Mouse (Mus musculus): ENCODE results near the gene Syt16. TPM values are rescaled to one million over a fixed set of nuclear protein-coding genes. Genes with fewer than 3 reads are reported as not detected.

The Syt16 gene
- total RNA-seq, 1 experiment = 0.22 TPM

DNA sequence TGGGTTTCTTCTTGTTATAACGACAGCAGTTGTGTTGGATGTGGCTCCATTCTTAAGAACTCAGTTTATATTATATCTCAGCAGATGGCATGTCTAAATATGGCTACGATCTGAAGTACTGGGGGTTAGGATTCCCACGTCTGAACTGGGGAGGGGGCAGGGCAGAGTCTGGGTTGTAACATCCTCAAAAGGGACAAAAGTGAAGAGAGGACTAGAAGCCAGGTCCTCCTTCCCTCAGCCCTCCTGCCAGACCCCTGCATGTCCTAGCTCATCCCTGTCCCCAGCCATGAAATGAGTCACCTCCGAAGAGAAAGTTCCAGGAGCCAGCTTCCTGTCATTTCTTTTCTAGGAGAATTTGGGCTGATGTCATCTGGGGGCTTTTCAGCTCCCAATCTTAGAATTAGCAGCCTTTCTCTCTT is 111.2 kb downstream of the Syt16 start:
- no peaks in the 10 kb centered on the region for H3K36me3 ChIP-seq (ENCODE audit: control insufficient read depth, insufficient read depth, low read length, poor library complexity, severe bottlenecking)
- no peaks in the 10 kb centered on the region for H3K4me1 ChIP-seq (ENCODE audit: control insufficient read depth in 2 of 2, insufficient read depth in 2 of 2, low read length in 2 of 2, poor library complexity in 1 of 2)
- DNase-seq (ENCODE audit: low read depth, low spot score) = no peak
- in situ Hi-C loops (cut with MboI; ENCODE audit: low sequenced_read_pairs in 2 of 2, unreplicated experiment in 2 of 2) = no loop called here
- H3K4me3 ChIP-seq (ENCODE audit: insufficient read depth in 1 of 2, low read depth in 1 of 2, low read length in 2 of 2, poor library complexity in 1 of 2, severe bottlenecking in 1 of 2) = no peak overlapping the region
- no peaks in the 10 kb centered on the region for H3K9me3 ChIP-seq (ENCODE audit: control insufficient read depth, insufficient read depth, low read depth, low read length)
- no peak for TF ChIP-seq HCFC1 (IDR thresholded peaks at IDR 0.05; ENCODE audit: borderline replicate concordance, insufficient read depth, low read length)
- no peak for TF ChIP-seq ZNF384 (IDR thresholded peaks at IDR 0.05; ENCODE audit: low read depth, low read length)
- TF ChIP-seq MAFK (IDR thresholded peaks at IDR 0.05; ENCODE audit: insufficient read depth, low read depth, low read length) = no peak
- H3K9ac ChIP-seq (ENCODE audit: insufficient read depth, low read depth, low read length, poor library complexity, severe bottlenecking) = no peak overlapping the region
- H3K27ac ChIP-seq (ENCODE audit: insufficient read depth, low read depth, low read length, poor library complexity, severe bottlenecking) = no peak overlapping the region

DNA sequence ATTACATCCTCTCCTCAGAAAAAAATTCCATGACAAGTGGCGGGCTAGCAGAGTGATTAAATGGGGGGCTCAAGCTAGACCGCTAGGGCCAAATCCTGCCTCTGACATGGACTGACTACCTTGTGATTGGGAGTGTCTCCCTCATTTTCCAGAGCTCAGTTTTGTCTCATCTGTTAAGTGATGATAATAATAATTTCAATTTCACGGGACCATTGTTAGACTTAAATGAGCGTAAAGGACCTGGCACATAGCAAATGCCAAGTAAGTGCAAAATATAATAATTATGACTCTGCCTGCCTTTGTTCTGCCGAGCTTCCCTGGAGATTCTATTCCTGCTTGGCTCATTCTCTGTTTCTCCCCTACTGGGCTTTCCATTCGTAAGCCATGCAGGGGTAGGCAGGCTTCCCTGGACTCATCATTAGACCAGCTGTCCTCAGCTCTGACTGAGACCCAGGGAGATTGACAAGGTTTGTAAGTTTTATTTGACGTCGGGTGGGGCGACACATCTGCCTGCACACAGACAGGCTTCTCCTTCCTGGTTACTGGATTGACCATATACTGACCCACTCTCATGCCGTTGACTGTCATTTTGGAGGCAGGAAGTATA is 112.1 kb downstream of the Syt16 start:
- Histone ChIP-seq H3K36me3 (ENCODE audit: control insufficient read depth, insufficient read depth, low read length, poor library complexity, severe bottlenecking) (no peaks in the 10 kb centered on the region), H3K9me3 (ENCODE audit: control insufficient read depth, insufficient read depth, low read depth, low read length) (no peaks in the 10 kb centered on the region), H3K9ac (ENCODE audit: insufficient read depth, low read depth, low read length, poor library complexity, severe bottlenecking) (no peak overlapping the region), H3K27ac (ENCODE audit: insufficient read depth, low read depth, low read length, poor library complexity, severe bottlenecking) (no peak overlapping the region), H3K4me1 (ENCODE audit: control insufficient read depth in 2 of 2, insufficient read depth in 2 of 2, low read length in 2 of 2, poor library complexity in 1 of 2) (no peaks in the 10 kb centered on the region), H3K4me3 (ENCODE audit: insufficient read depth in 1 of 2, low read depth in 1 of 2, low read length in 2 of 2, poor library complexity in 1 of 2, severe bottlenecking in 1 of 2) (no peak overlapping the region)
- DNase-seq (ENCODE audit: low read depth, low spot score) = no peak
- TF ChIP-seq ZC3H11A (IDR thresholded peaks at IDR 0.05; ENCODE audit: borderline replicate concordance, low read depth, low read length) = no peak
- no peak for TF ChIP-seq HCFC1 (IDR thresholded peaks at IDR 0.05; ENCODE audit: borderline replicate concordance, insufficient read depth, low read length)
- no peak for TF ChIP-seq ZNF384 (IDR thresholded peaks at IDR 0.05; ENCODE audit: low read depth, low read length)
- TF ChIP-seq CHD2 (IDR thresholded peaks at IDR 0.05; ENCODE audit: low read depth, low read length) = no peak
- TF ChIP-seq MAFK (IDR thresholded peaks at IDR 0.05; ENCODE audit: insufficient read depth, low read depth, low read length) = no peak
- in situ Hi-C loops (cut with MboI; ENCODE audit: low sequenced_read_pairs in 2 of 2, unreplicated experiment in 2 of 2) = no loop called here

DNA sequence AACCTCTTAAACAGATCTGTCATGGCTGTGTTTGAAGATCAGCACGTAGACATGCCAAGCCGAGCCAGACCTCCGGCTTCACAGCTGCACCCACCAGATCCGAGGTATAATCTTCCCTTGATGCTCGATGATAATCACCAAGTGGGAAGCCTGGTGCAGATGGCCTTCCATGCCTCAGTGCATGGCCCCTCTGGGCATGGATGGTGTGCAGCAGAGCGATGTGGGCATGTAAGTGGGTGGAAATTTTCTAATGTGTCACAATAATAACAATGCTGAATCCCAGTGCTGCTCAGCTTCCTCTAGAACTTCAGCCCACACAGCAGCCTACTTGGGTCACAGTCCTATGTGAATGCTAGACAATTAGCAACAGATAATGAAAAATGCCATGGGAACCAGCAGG is 119.4 kb downstream of the Syt16 start:
- no peaks in the 10 kb centered on the region for H3K36me3 ChIP-seq (ENCODE audit: control insufficient read depth, insufficient read depth, low read length, poor library complexity, severe bottlenecking)
- DNase-seq (ENCODE audit: low read depth, low spot score) = no peak
- no peak overlapping the region for H3K4me3 ChIP-seq (ENCODE audit: insufficient read depth in 1 of 2, low read depth in 1 of 2, low read length in 2 of 2, poor library complexity in 1 of 2, severe bottlenecking in 1 of 2)
- H3K27ac ChIP-seq (ENCODE audit: insufficient read depth, low read depth, low read length, poor library complexity, severe bottlenecking) = no peak overlapping the region; the same call in 1 of the 2 replicates
- in situ Hi-C loops (cut with MboI; ENCODE audit: low sequenced_read_pairs in 2 of 2, unreplicated experiment in 2 of 2) = no loop called here
- no peaks in the 10 kb centered on the region for H3K4me1 ChIP-seq (ENCODE audit: control insufficient read depth in 2 of 2, insufficient read depth in 2 of 2, low read length in 2 of 2, poor library complexity in 1 of 2)
- H3K9me3 ChIP-seq (ENCODE audit: control insufficient read depth, insufficient read depth, low read depth, low read length) = no peaks in the 10 kb centered on the region
- TF ChIP-seq ZNF384 (IDR thresholded peaks at IDR 0.05; ENCODE audit: low read depth, low read length) = no peak
- no peak overlapping the region for H3K9ac ChIP-seq (ENCODE audit: insufficient read depth, low read depth, low read length, poor library complexity, severe bottlenecking)

DNA sequence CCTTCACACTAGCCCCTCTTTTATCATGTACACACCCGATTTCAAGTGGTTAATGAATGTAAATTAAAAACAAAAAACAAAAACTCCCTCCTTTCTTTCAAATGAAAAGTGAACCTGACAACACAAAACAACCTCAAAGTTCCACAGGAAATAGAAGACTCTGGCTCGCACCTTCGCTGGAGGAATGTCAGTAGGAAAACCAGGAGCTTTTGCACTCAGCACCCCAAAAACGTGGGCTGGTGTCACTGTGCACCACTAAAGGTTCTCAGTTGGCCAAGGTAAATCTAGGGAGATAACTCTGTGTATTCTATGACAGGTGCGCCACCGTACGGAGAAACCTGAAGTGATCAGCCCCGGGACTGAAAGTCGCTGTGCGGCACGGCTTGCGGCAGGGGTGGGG is 128.3 kb downstream of the Syt16 start:
- Histone ChIP-seq H3K4me1 (ENCODE audit: control insufficient read depth in 2 of 2, insufficient read depth in 2 of 2, low read length in 2 of 2, poor library complexity in 1 of 2) (no peaks in the 10 kb centered on the region), H3K9ac (ENCODE audit: insufficient read depth, low read depth, low read length, poor library complexity, severe bottlenecking) (no peak overlapping the region), H3K9me3 (ENCODE audit: control insufficient read depth, insufficient read depth, low read depth, low read length) (no peaks in the 10 kb centered on the region), H3K4me3 (ENCODE audit: insufficient read depth in 1 of 2, low read depth in 1 of 2, low read length in 2 of 2, poor library complexity in 1 of 2, severe bottlenecking in 1 of 2) (no peak overlapping the region; a peak in 1 of 4 replicates), H3K27ac (ENCODE audit: insufficient read depth, low read depth, low read length, poor library complexity, severe bottlenecking) (no peak overlapping the region), H3K36me3 (ENCODE audit: control insufficient read depth, insufficient read depth, low read length, poor library complexity, severe bottlenecking) (no peaks in the 10 kb centered on the region)
- in situ Hi-C loops (cut with MboI; ENCODE audit: low sequenced_read_pairs in 2 of 2, unreplicated experiment in 2 of 2) = no loop called here
- TF ChIP-seq ZC3H11A (IDR thresholded peaks at IDR 0.05; ENCODE audit: borderline replicate concordance, low read depth, low read length) (no peak), ZNF384 (IDR thresholded peaks at IDR 0.05; ENCODE audit: low read depth, low read length) (no peak), CHD2 (IDR thresholded peaks at IDR 0.05; ENCODE audit: low read depth, low read length) (no peak), MAFK (IDR thresholded peaks at IDR 0.05; ENCODE audit: insufficient read depth, low read depth, low read length) (no peak), HCFC1 (IDR thresholded peaks at IDR 0.05; ENCODE audit: borderline replicate concordance, insufficient read depth, low read length) (no peak)
- DNase-seq (ENCODE audit: low read depth, low spot score) = no peak

DNA sequence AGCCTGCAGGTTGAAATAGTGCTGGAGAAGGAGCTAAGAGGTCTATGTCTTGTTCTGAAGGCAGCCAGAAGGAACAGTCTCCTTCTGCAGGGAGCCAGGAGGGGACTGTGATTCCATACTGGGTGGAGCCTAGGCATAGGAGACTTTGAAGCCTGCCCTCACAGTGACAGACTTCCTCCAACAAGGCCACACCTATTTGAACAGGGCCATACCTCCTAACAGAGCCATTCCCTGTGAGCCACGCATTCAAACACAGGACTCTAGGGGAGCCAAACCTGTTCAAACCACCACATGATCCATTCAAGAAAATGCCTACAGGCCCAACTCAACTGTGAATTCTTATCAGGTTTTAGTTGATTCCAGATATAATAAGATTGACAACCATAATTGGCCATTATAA is 130.8 kb downstream of the Syt16 start:
- Histone ChIP-seq H3K9me3 (ENCODE audit: control insufficient read depth, insufficient read depth, low read depth, low read length) (no peaks in the 10 kb centered on the region), H3K36me3 (ENCODE audit: control insufficient read depth, insufficient read depth, low read length, poor library complexity, severe bottlenecking) (no peaks in the 10 kb centered on the region), H3K4me1 (ENCODE audit: control insufficient read depth in 2 of 2, insufficient read depth in 2 of 2, low read length in 2 of 2, poor library complexity in 1 of 2) (no peaks in the 10 kb centered on the region), H3K4me3 (ENCODE audit: insufficient read depth in 1 of 2, low read depth in 1 of 2, low read length in 2 of 2, poor library complexity in 1 of 2, severe bottlenecking in 1 of 2) (no peak overlapping the region), H3K9ac (ENCODE audit: insufficient read depth, low read depth, low read length, poor library complexity, severe bottlenecking) (no peak overlapping the region), H3K27ac (ENCODE audit: insufficient read depth, low read depth, low read length, poor library complexity, severe bottlenecking) (no peak overlapping the region)
- in situ Hi-C loops (cut with MboI; ENCODE audit: low sequenced_read_pairs in 2 of 2, unreplicated experiment in 2 of 2) = no loop called here
- no peak for DNase-seq (ENCODE audit: low read depth, low spot score)
- TF ChIP-seq CHD2 (IDR thresholded peaks at IDR 0.05; ENCODE audit: low read depth, low read length) (no peak), ZNF384 (IDR thresholded peaks at IDR 0.05; ENCODE audit: low read depth, low read length) (no peak), MAFK (IDR thresholded peaks at IDR 0.05; ENCODE audit: insufficient read depth, low read depth, low read length) (no peak), HCFC1 (IDR thresholded peaks at IDR 0.05; ENCODE audit: borderline replicate concordance, insufficient read depth, low read length) (no peak), ZC3H11A (IDR thresholded peaks at IDR 0.05; ENCODE audit: borderline replicate concordance, low read depth, low read length) (no peak)
